Mouse (Mus musculus) midbrain, postnatal 0 days (tissue): ENCODE data around the gene Gid4. TPM values are rescaled to one million over a fixed set of nuclear protein-coding genes. Genes with fewer than 3 reads are reported as not detected.

Source experiments
- ATAC-seq: fragments of 200-750 bp; cut with Nextera tagmentation; 2 replicates; pipeline ENCODE4 v1.8.0; 2017; ENCODE audit warnings: moderate number of reproducible peaks, mild to moderate bottlenecking, moderate TSS enrichment, moderate library complexity; ENCODE audit not compliant: low FRiP score
- DNase-seq: peaks from one replicate; pipeline ENCODE4 v3.0.0-alpha.2; 2015; ENCODE audit warnings: low spot score
- H3K27ac ChIP-seq: fragments of 300-500 bp; sonication (generic); 2 replicates; pipeline ENCODE4 v1.5.1; 2014; ENCODE audit warnings: low read depth, mild to moderate bottlenecking, low read length, mixed read lengths
- H3K27me3 ChIP-seq: fragments of 300-500 bp; sonication (generic); 2 replicates; pipeline ENCODE4 v1.6.1; 2014; ENCODE audit warnings: low read length, control low read depth, mixed read lengths; ENCODE audit not compliant: insufficient read depth
- H3K36me3 ChIP-seq: fragments of 300-500 bp; sonication (generic); 2 replicates; pipeline ENCODE4 v1.6.1; 2014; ENCODE audit warnings: low read length, control low read depth, mixed read lengths; ENCODE audit not compliant: insufficient read depth
- H3K4me1 ChIP-seq: fragments of 300-500 bp; sonication (generic); 2 replicates; pipeline ENCODE4 v1.6.1; 2014; ENCODE audit warnings: mild to moderate bottlenecking, control low read depth, antibody characterized with exemption, low read length, mixed read lengths; ENCODE audit not compliant: insufficient read depth
- H3K4me2 ChIP-seq: fragments of 300-500 bp; sonication (generic); 2 replicates; pipeline ENCODE4 v1.6.1; 2014; ENCODE audit warnings: low read depth, mild to moderate bottlenecking, low read length, mixed read lengths; ENCODE audit not compliant: poor library complexity, severe bottlenecking
- H3K4me3 ChIP-seq: fragments of 300-500 bp; sonication (generic); 2 replicates; pipeline ENCODE4 v1.5.1; 2014; ENCODE audit warnings: low read depth, mild to moderate bottlenecking, low read length, moderate library complexity
- H3K9ac ChIP-seq: fragments of 300-500 bp; sonication (generic); replicated peaks from 2 replicates; pipeline ENCODE4 v1.6.1; 2014; ENCODE audit warnings: mild to moderate bottlenecking, low read length, moderate library complexity, mixed read lengths; ENCODE audit not compliant: poor library complexity, severe bottlenecking
- H3K9me3 ChIP-seq: fragments of 300-500 bp; sonication (generic); 2 replicates; pipeline ENCODE4 v1.6.1; 2016; ENCODE audit warnings: low read length, control low read depth
- CTCF ChIP-seq: IDR thresholded peaks from 2 replicates; pipeline ENCODE4 v1.5.1; 2016; ENCODE audit warnings: antibody characterized with exemption, mild to moderate bottlenecking
- WGBS: fragments of 180-500 bp; shearing (Covaris S2); extraction: QIAGEN DNeasy Blood & Tissue Kit; methylation state at CpG from one replicate; pipeline ENCODE4 v1.1.7; 2014; 5-methylcytosine and 5-hydroxymethylcytosine counted together
- polyA plus RNA-seq: library from polyadenylated mRNA; unstranded; fragments of >200 nt; fragmentation: Nextera tagmentation; extraction: Ambion mirVana; gene quantifications from 2 replicates; pipeline ENCODE4 v1.2.1, GENCODE M21; 2015
- total RNA-seq: library from RNA; depleted of rRNA; stranded (reverse); fragments of >200 nt; gene quantifications from 2 replicates; pipeline ENCODE4 v1.2.3, GENCODE M21; 2014

The Gid4 gene
- total and polyA plus RNA-seq, 2 experiments from 2014 or later = 20.1 to 32.2 TPM

GRCm38 (mm10) chr11:60383518-60383917 is 33.4 kb upstream of the Gid4 start:
- Histone ChIP-seq H3K9ac (no peak overlapping the region), H3K9me3 (no peaks in the 10 kb centered on the region), H3K4me2 (no peak overlapping the region), H3K4me3 (no peak overlapping the region), H3K4me1 (0 out of 2 replicates have a peak, but pooled peaks cover 3% of the 10 kb centered on the region), H3K27me3 (no peaks in the 10 kb centered on the region), H3K36me3 (no peaks in the 10 kb centered on the region), H3K27ac (no peak overlapping the region)
- TF ChIP-seq CTCF = 0 out of 2 replicates have a peak, but pooled peaks have one; percentile 13
- WGBS = 92% methylated on average over 6 of the region's 6 CpGs
- ATAC-seq (no peak), DNase-seq (no peak)

GRCm38 (mm10) chr11:60384762-60385421 is 32.1 kb upstream of the Gid4 start:
- Histone ChIP-seq H3K27ac (peak overlapping the region; percentile 73), H3K9me3 (no peaks in the 10 kb centered on the region), H3K4me2 (peak overlapping the region; percentile 29), H3K4me1 (0 out of 2 replicates have a peak, but pooled peaks cover 3% of the 10 kb centered on the region), H3K4me3 (no peak overlapping the region), H3K9ac (peak overlapping the region; percentile 9; the same call in 1 of the 2 replicates), H3K27me3 (no peaks in the 10 kb centered on the region), H3K36me3 (no peaks in the 10 kb centered on the region)
- DNase-seq (peak; percentile 82), ATAC-seq (peak; percentile 82)
- TF ChIP-seq CTCF = no peak
- WGBS = 3% methylated on average over 16 of the region's 16 CpGs

GRCm38 (mm10) chr11:60385946-60386345 is 31.0 kb upstream of the Gid4 start:
- no peak for DNase-seq

DNA sequence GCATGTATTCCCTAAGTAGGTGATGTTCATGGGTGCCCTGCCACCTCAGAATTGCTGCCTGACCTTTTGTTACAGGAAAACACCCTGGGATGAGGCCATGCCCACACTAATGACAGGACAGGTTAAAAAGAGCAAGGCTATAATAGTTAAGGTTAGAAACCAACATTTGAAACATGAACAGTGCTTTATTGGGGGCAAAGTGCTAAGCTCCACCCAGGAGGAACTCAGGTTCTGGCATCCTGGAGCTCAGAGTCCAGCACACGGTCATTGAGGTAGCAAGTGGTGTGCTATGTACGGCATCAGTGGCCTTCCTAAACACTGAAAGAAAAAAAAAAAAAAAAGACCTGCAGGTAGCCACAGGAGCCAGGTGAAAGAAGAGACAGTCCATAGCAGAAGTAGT is 29.0 kb upstream of the Gid4 start:
- 98% methylated on average over 2 of the region's 2 CpGs for WGBS
- no peak for TF ChIP-seq CTCF
- ATAC-seq = no peak
- Histone ChIP-seq H3K4me2 (no peak overlapping the region), H3K9ac (no peak overlapping the region), H3K4me1 (0 out of 2 replicates have a peak, but pooled peaks cover 3% of the 10 kb centered on the region), H3K4me3 (no peak overlapping the region), H3K9me3 (no peaks in the 10 kb centered on the region), H3K27ac (no peak overlapping the region), H3K27me3 (no peaks in the 10 kb centered on the region), H3K36me3 (no peaks in the 10 kb centered on the region)
- no peak for DNase-seq

More at GRCm38 (mm10) chr11:60385946-60386345, 31.0 kb upstream of the Gid4 start:
- no peak overlapping the region for H3K9ac ChIP-seq
- no peak overlapping the region for H3K4me3 ChIP-seq
- peak overlapping the region; percentile 73; the same call in 1 of the 2 replicates for H3K27ac ChIP-seq
- no peaks in the 10 kb centered on the region for H3K9me3 ChIP-seq
- ATAC-seq = no peak
- no peaks in the 10 kb centered on the region for H3K27me3 ChIP-seq
- TF ChIP-seq CTCF = no peak
- no peak overlapping the region for H3K4me2 ChIP-seq
- no peaks in the 10 kb centered on the region for H3K36me3 ChIP-seq
- 0 out of 2 replicates have a peak, but pooled peaks cover 3% of the 10 kb centered on the region for H3K4me1 ChIP-seq
- 74% methylated on average over 5 of the region's 5 CpGs for WGBS

- no peak overlapping the region for H3K9ac ChIP-seq
- no peak overlapping the region for H3K4me3 ChIP-seq
- no peaks in the 10 kb centered on the region for H3K4me1 ChIP-seq
- H3K4me2 ChIP-seq = no peak overlapping the region
- 92% methylated on average over 6 of the region's 6 CpGs for whole genome bisulfite sequencing
- ATAC-seq (no peak), DNase-seq (no peak)
- H3K27me3 ChIP-seq = no peaks in the 10 kb centered on the region
- TF ChIP-seq CTCF = no peak
- no peaks in the 10 kb centered on the region for H3K9me3 ChIP-seq
- H3K36me3 ChIP-seq = 0 out of 2 replicates have a peak, but pooled peaks cover 4% of the 10 kb centered on the region
- H3K27ac ChIP-seq = no peak overlapping the region
Measured at GRCm38 (mm10) chr11:60391346-60391745, 25.6 kb upstream of the Gid4 start.

DNA sequence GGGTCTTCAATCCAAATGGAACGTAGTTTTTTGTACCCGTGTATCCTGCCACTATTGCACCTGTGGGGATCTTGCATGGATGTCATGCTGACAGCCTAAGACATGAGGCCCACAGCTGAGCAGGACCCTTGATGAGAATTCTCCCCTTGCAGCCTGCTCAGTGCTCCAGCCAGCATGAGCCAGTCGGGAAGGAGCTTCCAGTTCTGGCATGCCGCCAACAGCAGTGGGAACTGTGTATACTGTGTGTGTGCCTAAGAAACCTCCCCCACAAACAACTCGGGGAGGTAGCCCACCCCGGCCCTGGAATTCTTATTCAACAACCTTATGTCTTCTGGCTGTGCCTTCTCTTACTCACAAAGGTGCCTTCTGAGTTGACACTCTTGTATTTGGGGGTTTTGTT is 20.4 kb upstream of the Gid4 start:
- ATAC-seq = no peak
- peak; percentile 36 for DNase-seq
- WGBS = 53% methylated on average over 6 of the region's 6 CpGs

More for the DNA sequence above, 20.4 kb upstream of the Gid4 start:
- Histone ChIP-seq H3K9ac (no peak overlapping the region), H3K4me3 (no peak overlapping the region), H3K4me2 (no peak overlapping the region), H3K9me3 (no peaks in the 10 kb centered on the region), H3K36me3 (peaks cover 15% of the 10 kb centered on the region), H3K4me1 (no peaks in the 10 kb centered on the region), H3K27ac (no peak overlapping the region), H3K27me3 (no peaks in the 10 kb centered on the region)
- no peak for TF ChIP-seq CTCF
